Mouse (Mus musculus) myocyte (in vitro differentiated cells): ENCODE measurements around the gene Pigt. TPM values are rescaled to one million over a fixed set of nuclear protein-coding genes. Genes with fewer than 3 reads are reported as not detected.

ENCODE experiments used
- H3K27me3 ChIP-seq: one replicate; pipeline ENCODE4 v1.6.1; 2011; ENCODE audit not compliant: control insufficient read depth, insufficient read depth, insufficient read length
- H3K36me3 ChIP-seq: one replicate; pipeline ENCODE4 v1.6.1; 2011; ENCODE audit not compliant: control insufficient read depth, insufficient read depth
- H3K4me2 ChIP-seq: one replicate; pipeline ENCODE4 v1.6.1; 2011; ENCODE audit warnings: low read depth, control low read depth
- H3K4me3 ChIP-seq: one replicate; pipeline ENCODE4 v1.5.1; 2011; ENCODE audit warnings: mild to moderate bottlenecking, control low read depth, moderate library complexity
- H3K79me2 ChIP-seq: one replicate; pipeline ENCODE4 v1.6.1; 2011; ENCODE audit not compliant: control insufficient read depth, insufficient read depth
- H3ac ChIP-seq: one replicate; pipeline ENCODE4 v1.6.1; 2011; ENCODE audit not compliant: control insufficient read depth, insufficient read length
- CEBPB ChIP-seq: IDR thresholded peaks from 2 replicates; pipeline ENCODE4 v1.6.1; 2011; ENCODE audit warnings: mild to moderate bottlenecking, moderate library complexity; ENCODE audit not compliant: poor library complexity, insufficient read depth, severe bottlenecking
- E2F4 ChIP-seq: IDR thresholded peaks from one replicate; pipeline ENCODE4 v1.6.1; 2011; ENCODE audit warnings: mild to moderate bottlenecking, control low read depth, moderate library complexity; ENCODE audit not compliant: insufficient read depth
- MAX ChIP-seq: IDR thresholded peaks from one replicate; pipeline ENCODE4 v1.6.1; 2011; ENCODE audit warnings: low read depth, mild to moderate bottlenecking, control low read depth
- MYOD1 ChIP-seq, 3 experiments: IDR thresholded peaks; one replicate each; pipeline ENCODE4 v1.6.1; 2011; ENCODE audit warnings: control low read depth in 2 of 3, low read depth in 2 of 3, mild to moderate bottlenecking in 2 of 3, moderate library complexity in 1 of 3; ENCODE audit not compliant: insufficient read length in 2 of 3, control insufficient read depth in 1 of 3
- MYOG ChIP-seq, 3 experiments: IDR thresholded peaks; one replicate each; pipeline ENCODE4 v1.6.1; 2011; ENCODE audit warnings: control low read depth in 2 of 3, low read depth in 2 of 3, mild to moderate bottlenecking in 2 of 3; ENCODE audit not compliant: insufficient read length in 2 of 3, control insufficient read depth in 1 of 3, insufficient read depth in 1 of 3
- POLR2A ChIP-seq: IDR thresholded peaks from one replicate; pipeline ENCODE4 v1.6.1; 2011; ENCODE audit warnings: low read depth, mild to moderate bottlenecking, control low read depth, moderate library complexity; ENCODE audit not compliant: insufficient read length
- POLR2AphosphoS2 ChIP-seq: IDR thresholded peaks from one replicate; pipeline ENCODE4 v1.6.1; 2011; ENCODE audit warnings: low read depth, control low read depth; ENCODE audit not compliant: insufficient read length
- REST ChIP-seq: IDR thresholded peaks from one replicate; pipeline ENCODE4 v1.6.1; 2011; ENCODE audit warnings: mild to moderate bottlenecking, control low read depth, moderate library complexity; ENCODE audit not compliant: insufficient read depth, insufficient read length
- SRF ChIP-seq: IDR thresholded peaks from one replicate; pipeline ENCODE4 v1.6.1; 2011; ENCODE audit warnings: low read depth; ENCODE audit not compliant: control insufficient read depth, insufficient read length
- TCF12 ChIP-seq: IDR thresholded peaks from one replicate; pipeline ENCODE4 v1.6.1; 2011; ENCODE audit warnings: mild to moderate bottlenecking, control low read depth; ENCODE audit not compliant: poor library complexity, insufficient read depth, severe bottlenecking
- TCF3 ChIP-seq: IDR thresholded peaks from one replicate; pipeline ENCODE4 v1.6.1; 2011; ENCODE audit warnings: low read depth, control low read depth; ENCODE audit not compliant: insufficient read length
- USF1 ChIP-seq: IDR thresholded peaks from one replicate; pipeline ENCODE4 v1.6.1; 2011; ENCODE audit warnings: low read depth, mild to moderate bottlenecking, control low read depth, moderate library complexity
- polyA plus RNA-seq: library from polyadenylated mRNA; unstranded; fragments of >200 nt; fragmentation: generic; extraction: Trizol; gene quantifications from one replicate; pipeline ENCODE4 v1.2.1, GENCODE M21; 2012; ENCODE audit warnings: missing spikeins

The Pigt gene
- polyA plus RNA-seq, 1 experiment: 79.2 TPM

GRCm38 (mm10) chr2:164514916-164515315 lies 17.6 kb downstream of the Pigt start:
- Histone ChIP-seq H3K4me2 (no peak overlapping the region), H3K79me2 (no peaks in the 10 kb centered on the region), H3K27me3 (no peaks in the 10 kb centered on the region), H3K4me3 (no peak overlapping the region), H3K36me3 (no peaks in the 10 kb centered on the region), H3ac (no peak overlapping the region)
- TF ChIP-seq TCF12 (no peak), MYOG (IDR thresholded peaks at IDR 0.05; ENCODE audit: control insufficient read depth in 1 of 3, insufficient read depth in 1 of 3, insufficient read length in 2 of 3, low read depth in 2 of 3) (no peak), SRF (no peak), POLR2A (no peak), TCF3 (no peak), POLR2AphosphoS2 (no peak), MAX (no peak), MYOD1 (IDR thresholded peaks at IDR 0.05; ENCODE audit: control insufficient read depth in 1 of 3, insufficient read length in 2 of 3, low read depth in 2 of 3) (no peak), CEBPB (no peak), REST (no peak), USF1 (no peak), E2F4 (no peak)

GRCm38 (mm10) chr2:164515897-164516296 lies 18.6 kb downstream of the Pigt start:
- TF ChIP-seq MYOG (IDR thresholded peaks at IDR 0.05; ENCODE audit: control insufficient read depth in 1 of 3, insufficient read depth in 1 of 3, insufficient read length in 2 of 3, low read depth in 2 of 3): no peak
- no peak for TF ChIP-seq SRF
- TF ChIP-seq POLR2AphosphoS2: no peak
- TF ChIP-seq MYOD1 (IDR thresholded peaks at IDR 0.05; ENCODE audit: control insufficient read depth in 1 of 3, insufficient read length in 2 of 3, low read depth in 2 of 3): no peak
- TF ChIP-seq REST: no peak
- no peak for TF ChIP-seq POLR2A
- TF ChIP-seq TCF3: no peak
- no peak for TF ChIP-seq E2F4
- Histone ChIP-seq H3K27me3 (no peaks in the 10 kb centered on the region), H3ac (no peak overlapping the region), H3K4me3 (no peak overlapping the region), H3K4me2 (no peak overlapping the region), H3K79me2 (no peaks in the 10 kb centered on the region), H3K36me3 (no peaks in the 10 kb centered on the region)

- Histone ChIP-seq H3ac (no peak overlapping the region), H3K4me2 (no peak overlapping the region), H3K4me3 (no peak overlapping the region), H3K27me3 (no peaks in the 10 kb centered on the region), H3K79me2 (no peaks in the 10 kb centered on the region), H3K36me3 (no peaks in the 10 kb centered on the region)
- TF ChIP-seq TCF12: no peak
- no peak for TF ChIP-seq POLR2AphosphoS2
- no peak for TF ChIP-seq POLR2A
- TF ChIP-seq REST: no peak
- no peak for TF ChIP-seq USF1
- TF ChIP-seq SRF: no peak
- TF ChIP-seq E2F4: no peak
- TF ChIP-seq MYOD1 (IDR thresholded peaks at IDR 0.05; ENCODE audit: control insufficient read depth in 1 of 3, insufficient read length in 2 of 3, low read depth in 2 of 3): no peak
- TF ChIP-seq MYOG (IDR thresholded peaks at IDR 0.05; ENCODE audit: control insufficient read depth in 1 of 3, insufficient read depth in 1 of 3, insufficient read length in 2 of 3, low read depth in 2 of 3): no peak
- no peak for TF ChIP-seq CEBPB
- TF ChIP-seq MAX: no peak
- no peak for TF ChIP-seq TCF3
Measured at GRCm38 (mm10) chr2:164516592-164516991, 19.3 kb downstream of the Pigt start.

- no peaks in the 10 kb centered on the region for H3K36me3 ChIP-seq
- H3K27me3 ChIP-seq: no peaks in the 10 kb centered on the region
- H3K4me3 ChIP-seq: no peak overlapping the region
- H3K79me2 ChIP-seq: no peaks in the 10 kb centered on the region
- TF ChIP-seq POLR2A (no peak), TCF3 (no peak), CEBPB (no peak), REST (no peak), SRF (no peak), MYOG (IDR thresholded peaks at IDR 0.05; ENCODE audit: control insufficient read depth in 1 of 3, insufficient read depth in 1 of 3, insufficient read length in 2 of 3, low read depth in 2 of 3) (no peak), TCF12 (no peak), E2F4 (no peak), MYOD1 (IDR thresholded peaks at IDR 0.05; ENCODE audit: control insufficient read depth in 1 of 3, insufficient read length in 2 of 3, low read depth in 2 of 3) (no peak)
- no peak overlapping the region for H3ac ChIP-seq
- H3K4me2 ChIP-seq: no peak overlapping the region
Measured at GRCm38 (mm10) chr2:164517485-164518221, 20.3 kb downstream of the Pigt start.
